Mouse (Mus musculus): ENCODE measurements around the gene Cadps.

Cadps gene

DNA sequence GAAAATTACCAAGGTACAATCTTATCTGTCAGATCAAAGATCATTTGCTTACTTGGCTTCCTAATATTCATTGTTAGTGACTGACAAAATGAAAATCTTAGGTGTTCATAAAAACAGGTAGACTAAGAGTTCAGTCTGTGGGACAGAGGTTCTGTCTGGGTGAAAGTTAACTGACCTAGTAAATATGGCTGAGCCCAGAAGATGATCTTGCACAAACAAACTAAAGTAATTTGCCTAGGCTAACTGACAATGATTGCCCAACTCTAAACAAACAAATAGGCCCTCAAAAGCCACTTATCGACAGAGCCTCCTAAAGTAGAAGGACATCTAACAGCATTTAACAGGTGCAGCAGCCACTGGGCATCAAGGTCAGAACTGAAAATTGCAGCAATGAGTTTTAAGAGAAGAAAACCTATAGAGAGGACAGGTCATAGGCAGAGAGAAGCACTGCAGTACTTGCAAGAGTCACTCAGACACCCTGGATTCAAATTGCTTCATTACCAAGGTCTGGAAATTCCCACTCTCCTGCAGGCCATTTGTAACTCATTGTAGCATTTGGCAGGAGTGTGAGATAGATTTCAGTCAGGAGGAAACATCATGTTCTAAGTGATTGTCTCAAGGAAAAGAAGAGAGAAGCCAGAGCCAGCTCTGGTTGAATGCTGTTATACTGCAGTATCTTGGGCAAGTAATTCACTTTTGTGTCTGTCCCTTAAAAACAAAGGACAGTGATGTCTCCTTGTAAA lies 100.3 kb downstream of the Cadps start:
- no peak for DNase-seq

GRCm38 (mm10) chr14:12718766-12719165 lies 104.1 kb downstream of the Cadps start:
- no peak for DNase-seq

DNA sequence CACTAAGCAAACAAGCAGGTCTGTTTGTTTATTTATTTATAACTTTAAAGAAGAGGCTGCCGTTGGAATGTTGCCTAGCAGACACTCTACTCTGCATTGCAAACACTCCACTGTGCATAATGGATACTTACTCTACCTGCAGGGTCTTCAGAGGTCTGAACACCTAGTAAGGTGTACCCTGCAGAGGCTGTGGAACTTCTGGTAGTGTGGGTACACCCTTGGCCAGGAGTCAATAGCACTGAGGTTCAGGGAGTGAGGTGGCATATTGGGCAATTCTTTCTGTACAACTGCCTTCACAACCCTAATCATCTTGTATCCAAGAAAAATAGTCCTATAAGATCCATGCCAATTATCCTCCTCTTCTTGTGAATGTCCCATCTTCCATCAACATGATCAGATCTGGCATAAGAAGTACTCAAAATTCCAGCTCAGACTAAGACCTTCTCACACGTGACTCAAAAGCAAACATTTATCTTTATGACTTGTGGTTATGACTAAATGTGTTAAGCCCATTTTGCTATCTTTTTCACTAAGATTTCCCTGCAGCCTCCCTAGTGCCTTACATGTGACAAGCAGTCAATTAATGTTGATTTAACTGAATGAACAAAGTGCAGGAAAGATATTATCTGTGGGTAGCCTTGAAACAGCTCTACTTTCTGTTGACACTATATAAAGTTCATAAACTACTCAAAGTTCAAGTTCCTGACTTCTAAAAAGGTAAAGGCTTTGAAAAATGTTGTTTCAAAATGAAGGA lies 106.8 kb downstream of the Cadps start:
- DNase-seq, result no peak

- DNase-seq, result no peak
Observed at GRCm38 (mm10) chr14:12707395-12707794, 115.5 kb downstream of the Cadps start.

- DNase-seq, result no peak
Observed at GRCm38 (mm10) chr14:12704461-12704860, 118.4 kb downstream of the Cadps start.

GRCm38 (mm10) chr14:12690201-12690600 lies 132.7 kb downstream of the Cadps start:
- DNase-seq, result no peak

- no peak for DNase-seq
Observed at GRCm38 (mm10) chr14:12685015-12685414, 137.9 kb downstream of the Cadps start.

- DNase-seq, result no peak
Observed at GRCm38 (mm10) chr14:12680819-12681638, 141.8 kb downstream of the Cadps start.

GRCm38 (mm10) chr14:12661430-12661829 lies 161.4 kb downstream of the Cadps start:
- no peak for DNase-seq

- no peak for DNase-seq
Observed at GRCm38 (mm10) chr14:12657351-12657750, 165.5 kb downstream of the Cadps start.

- DNase-seq, result no peak
Observed at GRCm38 (mm10) chr14:12642868-12643512, 179.9 kb downstream of the Cadps start.

GRCm38 (mm10) chr14:12638762-12639161 lies 184.1 kb downstream of the Cadps start:
- no peak for DNase-seq

GRCm38 (mm10) chr14:12637121-12637754 lies 185.6 kb downstream of the Cadps start:
- DNase-seq, result no peak

GRCm38 (mm10) chr14:12624256-12625130 lies 198.4 kb downstream of the Cadps start:
- no peak for DNase-seq

- DNase-seq, result no peak
Observed at GRCm38 (mm10) chr14:12607025-12607424, 215.9 kb downstream of the Cadps start.

- DNase-seq, result no peak
Observed at GRCm38 (mm10) chr14:12606202-12606601, 216.7 kb downstream of the Cadps start.

DNA sequence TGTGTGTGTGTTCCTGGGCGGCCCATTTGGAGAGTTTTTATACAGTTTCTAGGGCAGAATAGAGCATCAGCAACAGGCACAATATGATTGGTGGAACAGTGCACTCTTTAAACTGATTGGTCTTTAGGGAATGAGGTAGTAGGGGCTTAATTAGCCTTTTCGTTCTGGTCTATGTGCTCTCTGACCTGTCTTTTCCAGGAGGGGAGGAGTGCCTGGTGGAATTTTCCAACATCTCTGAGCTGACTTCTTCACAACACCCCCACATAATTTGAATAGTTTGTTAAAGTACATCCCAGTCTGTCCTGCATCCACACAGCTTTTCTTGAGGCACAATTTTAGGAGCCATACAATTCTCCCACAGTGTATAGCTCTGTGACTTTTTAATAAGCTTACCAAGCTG lies 220.8 kb downstream of the Cadps start:
- DNase-seq, result no peak

DNA sequence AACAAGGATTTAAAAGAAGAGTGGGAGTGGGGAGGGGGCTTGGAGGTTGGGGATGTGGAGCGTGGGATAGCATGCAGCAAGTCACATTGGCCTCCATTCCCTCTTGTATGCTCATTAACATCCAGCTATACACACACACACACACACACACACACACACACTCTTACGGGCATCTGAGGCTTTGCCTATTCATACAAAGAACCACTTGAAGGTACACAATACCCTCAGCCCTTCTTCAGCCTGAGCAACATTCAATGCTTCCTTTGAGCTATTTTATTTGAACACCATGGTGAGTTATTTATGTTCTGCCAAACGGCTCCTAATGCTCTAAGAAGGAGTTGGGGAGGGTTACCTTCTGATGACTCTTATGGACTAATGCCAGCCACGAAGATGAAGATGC lies 227.6 kb downstream of the Cadps start:
- DNase-seq, result no peak

GRCm38 (mm10) chr14:12592472-12593075 lies 230.3 kb downstream of the Cadps start:
- DNase-seq, result no peak

DNA sequence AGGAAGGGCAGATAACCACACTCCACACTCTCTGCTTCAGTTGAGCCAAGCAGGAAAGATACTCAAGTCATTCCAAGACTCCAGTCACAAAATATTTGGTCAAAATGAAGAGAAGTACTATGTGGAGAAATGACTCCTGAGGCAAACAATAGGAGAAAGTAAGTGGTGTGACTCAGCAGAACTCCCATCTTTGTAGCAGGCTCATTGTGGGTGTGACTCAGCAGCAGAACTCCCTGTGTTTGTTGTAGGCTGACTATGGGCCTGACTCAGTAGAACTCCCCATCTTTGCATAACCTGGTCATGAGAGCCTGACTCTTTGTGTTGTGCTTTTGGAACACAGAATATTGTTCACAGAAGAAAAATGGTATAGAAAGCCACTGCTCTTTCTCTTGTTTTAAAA lies 231.1 kb downstream of the Cadps start:
- DNase-seq, result no peak

DNA sequence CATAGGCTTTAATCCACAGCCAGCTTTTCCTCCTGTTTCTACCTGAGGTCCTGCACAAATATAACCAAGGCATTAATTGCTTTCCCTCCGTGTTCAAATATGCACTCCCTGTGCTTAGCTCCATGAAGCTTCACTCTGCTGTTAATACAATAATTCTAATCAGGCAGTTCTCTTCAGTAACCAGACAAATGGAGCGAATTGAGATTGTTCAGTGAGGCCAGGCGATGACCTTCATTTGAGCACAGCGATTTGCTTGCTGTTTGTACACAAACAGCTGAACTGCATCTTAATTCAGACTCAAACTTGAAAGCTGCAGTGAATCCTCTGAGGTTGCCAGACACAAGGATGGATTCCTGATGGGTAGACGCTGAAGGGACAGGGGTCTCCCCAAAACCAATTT lies 239.3 kb downstream of the Cadps start:
- no peak for DNase-seq

Measured in lung, postnatal 36 days (tissue).